In genomic region chr11:35760627-35761003, GRCm38 (mm10) we compare ENCODE assay signal across 20 mouse cellular contexts. TPM values are rescaled to one million over a fixed set of nuclear protein-coding genes. Genes with fewer than 3 reads are reported as not detected.
"Had no signal": no experiment of that assay in that cellular context is flagged by ENCODE, and none has a peak within 500 bp of the region (broad histone marks: within the 10 kb centered on the region; RNA-seq: fewer than 3 reads in every experiment).

No protein-coding gene starts in this region.

- H3K27me3 ChIP-seq: neural tube, embryonic 15.5 days had no signal

- H3K9me3 ChIP-seq: midbrain, embryonic 10.5 days; neural tube, embryonic 15.5 days had no signal

- H3K36me3 ChIP-seq: midbrain, embryonic 10.5 days; neural tube, embryonic 15.5 days had no signal

- H3K27ac ChIP-seq: left cerebral cortex, adult 2 months; liver, embryonic 14.5 days; midbrain, embryonic 10.5 days; neural tube, embryonic 15.5 days had no signal

- H3K4me2 ChIP-seq: neural tube, embryonic 15.5 days had no signal

- H3K4me1 ChIP-seq: midbrain, embryonic 10.5 days had no signal

- H3K9ac ChIP-seq: liver, embryonic 14.5 days; neural tube, embryonic 15.5 days had no signal

- DNase-seq: kidney, adult 18-20 months; kidney, postnatal 14 days; lung, adult 2 months; lung, postnatal 10 days; lung, postnatal 4 days; midbrain, embryonic 14.5 days; right cerebral cortex, adult 18-20 months; right cerebral cortex, postnatal 25 days; thymus, adult 18-20 months; thymus, postnatal 25 days had no signal

- H3K4me3 ChIP-seq: left cerebral cortex, adult 2 months; midbrain, embryonic 10.5 days; myocyte; neural tube, embryonic 15.5 days had no signal

RNA-seq across cellular contexts. Expression of gene Fbll1, which starts 38.1 kb away (rescaled TPM):
- total RNA-seq: liver, adult 2 months; megakaryocyte, adult 5-6 weeks had no signal
- polyA plus RNA-seq: kidney, embryonic 14.5 days; limb, embryonic 11.5 days; liver, adult 2 months; liver, embryonic 14.5 days; lung, adult 2 months; myocyte; urinary bladder, adult 2 months had no signal
